Mouse (Mus musculus): ENCODE results near the gene Ndufv3.

DNA sequence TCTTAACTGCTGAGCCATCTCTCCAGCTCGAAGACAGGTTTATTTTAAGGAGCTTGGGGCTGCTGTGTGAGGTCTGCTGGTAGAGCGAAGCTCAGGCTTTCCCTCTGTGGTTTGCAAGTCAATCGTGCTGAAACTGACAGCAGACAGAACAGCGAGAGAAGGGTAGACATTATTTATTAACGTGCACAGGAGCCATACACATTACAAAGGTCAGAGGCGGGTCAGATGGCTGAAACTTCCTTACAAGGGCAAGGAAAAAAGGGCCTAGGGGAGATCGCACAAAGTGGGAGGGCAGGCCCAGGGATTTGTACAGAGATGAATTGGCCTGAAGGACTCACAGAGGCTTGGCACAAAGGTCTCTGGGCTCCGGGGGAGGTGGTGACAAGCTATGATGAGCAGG, 29.5 kb downstream of the Ndufv3 start:
- TF ChIP-seq POLR2A (IDR thresholded peaks at IDR 0.05; ENCODE audit: borderline replicate concordance, control insufficient read depth, low read depth, low read length) (no peak), CTCF (IDR thresholded peaks at IDR 0.05; ENCODE audit: control insufficient read depth, insufficient read depth, low read length) (no peak)
